Mouse (Mus musculus): ENCODE data around the gene Atl1.

Gene Atl1

GRCm38 (mm10) chr12:69892371-69893251 lies at the start of gene Atl1, which contains the start of gene Map4k5:
Gene Atl1 (plus strand): TSS chr12:69892614.
Gene Map4k5 (minus strand): TSS chr12:69893200.
- in situ Hi-C loops (cut with MboI, MseI), result no loop called here

GRCm38 (mm10) chr12:69843531-69844445 lies 48.6 kb upstream of the Atl1 start:
- in situ Hi-C loops (cut with MboI, MseI), result no loop called here

- in situ Hi-C loops (cut with MboI, MseI), result no loop called here
Measured at GRCm38 (mm10) chr12:69845722-69846121, 46.7 kb upstream of the Atl1 start.

GRCm38 (mm10) chr12:69846499-69846898 lies 45.9 kb upstream of the Atl1 start:
- in situ Hi-C loops (cut with MboI, MseI), result no loop called here

GRCm38 (mm10) chr12:69848083-69848878 lies 44.1 kb upstream of the Atl1 start:
- in situ Hi-C loops (cut with MboI, MseI), result no loop called here

GRCm38 (mm10) chr12:69852288-69852687 lies 40.1 kb upstream of the Atl1 start:
- in situ Hi-C loops (cut with MboI, MseI), result no loop called here

- in situ Hi-C loops (cut with MboI, MseI), result no loop called here
Measured at GRCm38 (mm10) chr12:69853387-69853786, 39.0 kb upstream of the Atl1 start.

- in situ Hi-C loops (cut with MboI, MseI), result no loop called here
Measured at GRCm38 (mm10) chr12:69853942-69854341, 38.5 kb upstream of the Atl1 start.

GRCm38 (mm10) chr12:69855641-69856300 lies 36.6 kb upstream of the Atl1 start:
- in situ Hi-C loops (cut with MboI, MseI), result no loop called here

- in situ Hi-C loops (cut with MboI, MseI), result no loop called here
Measured at GRCm38 (mm10) chr12:69856398-69856797, 36.0 kb upstream of the Atl1 start.

- in situ Hi-C loops (cut with MboI, MseI), result no loop called here
Measured at GRCm38 (mm10) chr12:69857597-69857996, 34.8 kb upstream of the Atl1 start.

GRCm38 (mm10) chr12:69858847-69859246 lies 33.6 kb upstream of the Atl1 start:
- in situ Hi-C loops (cut with MboI, MseI), result no loop called here

- in situ Hi-C loops (cut with MboI, MseI), result loop anchor here (10.0 kb wide), 1 partner anchor 239 kb away; no protein-coding TSS in a partner anchor
Measured at GRCm38 (mm10) chr12:69863505-69863904, 28.9 kb upstream of the Atl1 start.

GRCm38 (mm10) chr12:69864164-69864692 lies 28.2 kb upstream of the Atl1 start:
- in situ Hi-C loops (cut with MboI, MseI), result loop anchor here (10.0 kb wide), 1 partner anchor 239 kb away; no protein-coding TSS in a partner anchor

- in situ Hi-C loops (cut with MboI, MseI), result loop anchor here (10.0 kb wide), 1 partner anchor 243 kb away; no protein-coding TSS in a partner anchor
Measured at GRCm38 (mm10) chr12:69867338-69867737, 25.1 kb upstream of the Atl1 start.

- in situ Hi-C loops (cut with MboI, MseI), result loop anchor here (10.0 kb wide), 1 partner anchor 547 kb away; no protein-coding TSS in a partner anchor
Measured at GRCm38 (mm10) chr12:69871632-69872031, 20.8 kb upstream of the Atl1 start.

GRCm38 (mm10) chr12:69877842-69878363 lies 14.5 kb upstream of the Atl1 start:
- in situ Hi-C loops (cut with MboI, MseI), result loop anchor here (10.0 kb wide), 1 partner anchor 553 kb away; no protein-coding TSS in a partner anchor

- in situ Hi-C loops (cut with MboI, MseI), result loop anchor here (10.0 kb wide), 1 partner anchor 554 kb away; no protein-coding TSS in a partner anchor
Measured at GRCm38 (mm10) chr12:69879172-69879665, 13.2 kb upstream of the Atl1 start.

GRCm38 (mm10) chr12:69879739-69880138 lies 12.7 kb upstream of the Atl1 start:
- in situ Hi-C loops (cut with MboI, MseI), result loop anchor here (10.0 kb wide), 3 partner anchors 145 to 715 kb away; partner anchors contain the start of gene Lrr1

All from T-helper 1 cell (primary cell).